In the genomic region with DNA sequence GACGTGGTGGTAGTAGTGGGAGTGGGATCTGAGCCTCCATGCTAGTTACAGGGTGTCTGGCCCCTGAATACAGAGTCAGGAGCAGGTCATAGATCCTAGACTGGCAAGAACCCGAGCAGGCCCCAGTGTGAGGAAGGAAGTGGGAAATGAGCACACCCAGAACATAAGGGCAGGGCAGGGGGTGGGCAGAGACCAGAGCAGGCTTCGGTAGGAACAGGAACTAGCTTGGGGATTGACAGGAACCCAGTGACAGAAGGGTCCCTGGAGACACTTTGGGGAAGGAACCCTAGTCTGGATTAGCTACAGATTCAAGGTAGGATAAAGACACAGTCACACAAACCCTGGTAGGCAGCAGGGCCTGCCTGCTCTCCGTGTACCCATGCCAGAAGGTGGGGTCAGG, we compare ENCODE assay signal across 8 mouse cellular contexts. TPM values are rescaled to one million over a fixed set of nuclear protein-coding genes. Genes with fewer than 3 reads are reported as not detected.
A peak's percentile ranks its signal among the peaks of the same experiment; 100 is the strongest.
DNase-seq lines count a peak whose midpoint lies in the region; ATAC-seq and TF ChIP-seq lines count a peak whose summit lies in the region.

No protein-coding gene starts in this region.

- no peaks in the 10 kb centered on the region for H3K9me3 ChIP-seq in forebrain, embryonic 10.5 days
- H3K9me3 ChIP-seq in hindbrain, embryonic 14.5 days (ENCODE audit: control insufficient read depth, low read length), result no peaks in the 10 kb centered on the region
- no peaks in the 10 kb centered on the region for H3K9me3 ChIP-seq in midbrain, postnatal 0 days (ENCODE audit: low read length)

- peak in 1 of 2 experiments; percentile 21 for DNase-seq in left cerebral cortex, adult 2 months (ENCODE audit: extremely low spot score in 1 of 2, low spot score in 2 of 2)
- DNase-seq in left cerebral cortex, postnatal 25 days (ENCODE audit: low spot score in 2 of 2), result no peak
- DNase-seq in forebrain, embryonic 10.5 days (ENCODE audit: extremely low spot score, low spot score), result peak; percentile 36
- no peak for DNase-seq in hindbrain, embryonic 14.5 days (ENCODE audit: low spot score)
- no peak for DNase-seq in liver, adult 2 months (ENCODE audit: extremely low read depth, low read depth, low spot score)
- peak; percentile 15 for DNase-seq in midbrain, postnatal 0 days (ENCODE audit: low spot score)
- no peak for DNase-seq in gastrocnemius, postnatal 4 days (ENCODE audit: low spot score in 2 of 2)
- no peak for DNase-seq in left cerebral cortex, postnatal 14 days (ENCODE audit: low spot score in 2 of 2)

- H3K27me3 ChIP-seq in forebrain, embryonic 10.5 days (ENCODE audit: poor library complexity, severe bottlenecking), result no peaks in the 10 kb centered on the region
- no peaks in the 10 kb centered on the region for H3K27me3 ChIP-seq in hindbrain, embryonic 14.5 days (ENCODE audit: control insufficient read depth, insufficient read depth, low read length)
- no peaks in the 10 kb centered on the region for H3K27me3 ChIP-seq in liver, adult 2 months (ENCODE audit: control insufficient read depth, insufficient read depth, low read length)
- no peaks in the 10 kb centered on the region for H3K27me3 ChIP-seq in midbrain, postnatal 0 days (ENCODE audit: insufficient read depth, low read length)

- whole genome bisulfite sequencing in forebrain, embryonic 10.5 days, result 21% methylated on average over 4 of the region's 4 CpGs
- 1% methylated on average over 4 of the region's 4 CpGs for WGBS in hindbrain, embryonic 14.5 days
- 50% methylated on average over 4 of the region's 4 CpGs for WGBS in liver, adult 2 months
- 3% methylated on average over 4 of the region's 4 CpGs for WGBS in midbrain, postnatal 0 days

- H3K36me3 ChIP-seq in forebrain, embryonic 10.5 days (replicated peaks), result no peaks in the 10 kb centered on the region
- H3K36me3 ChIP-seq in hindbrain, embryonic 14.5 days (replicated peaks; ENCODE audit: control insufficient read depth, insufficient read depth), result no peaks in the 10 kb centered on the region
- no peaks in the 10 kb centered on the region for H3K36me3 ChIP-seq in liver, adult 2 months (ENCODE audit: control insufficient read depth, insufficient read depth, low read length)
- H3K36me3 ChIP-seq in midbrain, postnatal 0 days (ENCODE audit: insufficient read depth, low read length), result no peaks in the 10 kb centered on the region

- H3K9ac ChIP-seq in hindbrain, embryonic 14.5 days, result peak overlapping the region; percentile 62
- peak overlapping the region; percentile 61; the same call in 1 of the 2 replicates for H3K9ac ChIP-seq in liver, adult 2 months (ENCODE audit: low read depth, low read length)
- peak overlapping the region; percentile 59 for H3K9ac ChIP-seq in midbrain, postnatal 0 days (replicated peaks; ENCODE audit: low read length, poor library complexity, severe bottlenecking)

- peak overlapping the region; percentile 68 for H3K4me2 ChIP-seq in hindbrain, embryonic 14.5 days (replicated peaks)
- H3K4me2 ChIP-seq in midbrain, postnatal 0 days (ENCODE audit: low read depth, low read length, poor library complexity, severe bottlenecking), result peak overlapping the region; percentile 78

- H3K79me2 ChIP-seq in liver, adult 2 months (ENCODE audit: control insufficient read depth, insufficient read depth, low read length), result no peaks in the 10 kb centered on the region

- TF ChIP-seq POLR2A in liver, adult 2 months (IDR thresholded peaks at IDR 0.05; ENCODE audit: extremely low read depth, insufficient read depth, low read length), result no peak

- no peak for TF ChIP-seq CTCF in left cerebral cortex, adult 2 months (IDR thresholded peaks at IDR 0.05)
- no peak for TF ChIP-seq CTCF in liver, adult 2 months (IDR thresholded peaks at IDR 0.05; ENCODE audit: low read depth, low read length)
- TF ChIP-seq CTCF in midbrain, postnatal 0 days (IDR thresholded peaks at IDR 0.05), result no peak

- no peak for ATAC-seq in hindbrain, embryonic 14.5 days (ENCODE audit: low FRiP score)
- ATAC-seq in midbrain, postnatal 0 days (ENCODE audit: low FRiP score), result no peak

- H3K4me1 ChIP-seq in forebrain, embryonic 10.5 days, result peaks cover 71% of the 10 kb centered on the region
- peaks cover 18% of the 10 kb centered on the region for H3K4me1 ChIP-seq in hindbrain, embryonic 14.5 days (replicated peaks; ENCODE audit: control insufficient read depth, insufficient read depth, low read length)
- peaks cover 10% of the 10 kb centered on the region; the same call in 1 of the 2 replicates for H3K4me1 ChIP-seq in liver, adult 2 months (ENCODE audit: control insufficient read depth, insufficient read depth, low read length)
- peaks cover 10% of the 10 kb centered on the region; the same call in 1 of the 2 replicates for H3K4me1 ChIP-seq in midbrain, postnatal 0 days (ENCODE audit: insufficient read depth, low read length)

- H3K27ac ChIP-seq in left cerebral cortex, adult 2 months, result peak overlapping the region; percentile 72
- H3K27ac ChIP-seq in forebrain, embryonic 10.5 days, result peak overlapping the region; percentile 93
- H3K27ac ChIP-seq in hindbrain, embryonic 14.5 days, result peak overlapping the region; percentile 89
- H3K27ac ChIP-seq in liver, adult 2 months (replicated peaks; ENCODE audit: insufficient read depth, low read depth, low read length), result peak overlapping the region; percentile 46
- peak overlapping the region; percentile 81 for H3K27ac ChIP-seq in midbrain, postnatal 0 days (ENCODE audit: low read depth, low read length)

- intact Hi-C loops in left cerebral cortex, adult 2 months (cut with DNase I), result loop anchor here (5.0 to 10.0 kb wide), 4 partner anchors 363 to 520 kb away; a partner anchor contains a TSS
- intact Hi-C loops in left cerebral cortex, postnatal 25 days (cut with DNase I), result loop anchor here (5.0 kb wide), 3 partner anchors 73 to 378 kb away; no protein-coding TSS in a partner anchor
- intact Hi-C loops in left cerebral cortex, postnatal 14 days (cut with DNase I), result loop anchor here (5.0 kb wide), 3 partner anchors 68 to 383 kb away; a partner anchor contains a TSS

- H3K4me3 ChIP-seq in left cerebral cortex, adult 2 months, result peak overlapping the region; percentile 82
- peak overlapping the region; percentile 64 for H3K4me3 ChIP-seq in forebrain, embryonic 10.5 days
- H3K4me3 ChIP-seq in hindbrain, embryonic 14.5 days (replicated peaks; ENCODE audit: low read length), result peak overlapping the region; percentile 44
- H3K4me3 ChIP-seq in liver, adult 2 months (ENCODE audit: insufficient read depth, low read depth, low read length), result 0 out of 2 replicates have a peak overlapping the region, but pooled peaks have one; percentile 1
- H3K4me3 ChIP-seq in midbrain, postnatal 0 days (ENCODE audit: low read depth, low read length), result peak overlapping the region; percentile 58

RNA-seq across cellular contexts. Expression of a gene that starts 1.3 kb away (rescaled TPM):
- 10 to 100 TPM; 39.0 to 39.7 TPM for total RNA-seq in left cerebral cortex, adult 2 months (2021)
- total RNA-seq in left cerebral cortex, postnatal 25 days (2021), result 10 to 100 TPM; 31.7 to 32.4 TPM
- polyA plus RNA-seq in forebrain, embryonic 10.5 days (2016; fragmentation: Nextera tagmentation; extraction: Ambion mirVana), result 19.8 and 20.3 TPM in 2 replicates
- polyA plus RNA-seq in hindbrain, embryonic 14.5 days (2014; fragmentation: Nextera tagmentation; extraction: Ambion mirVana), result 22.6 and 22.9 TPM in 2 replicates
- total RNA-seq in liver, adult 2 months (2014; rRNA removed), result 4.0 and 4.2 TPM in 2 replicates
- polyA plus RNA-seq in liver, adult 2 months (2012; rRNA removed), result 6.2 and 7.7 TPM in 2 replicates
- 31.1 and 48.7 TPM in 2 replicates for total RNA-seq in midbrain, postnatal 0 days (2014; rRNA removed)
- polyA plus RNA-seq in midbrain, postnatal 0 days (2015; fragmentation: Nextera tagmentation; extraction: Ambion mirVana), result 30.3 and 32.3 TPM in 2 replicates
- total RNA-seq in gastrocnemius, postnatal 4 days (2021), result 10 to 100 TPM; 20.6 to 25.1 TPM
- total RNA-seq in left cerebral cortex, postnatal 14 days (2021), result 10 to 100 TPM; 29.2 to 37.3 TPM

RNA-seq across cellular contexts. Expression of a gene that starts 13.2 kb away (rescaled TPM):
- total RNA-seq in left cerebral cortex, adult 2 months (2021), result 100 to 1,000 TPM in 1 of 2 experiments, 10 to 100 TPM in 1; 97.4 to 104 TPM
- total RNA-seq in left cerebral cortex, postnatal 25 days (2021), result 100 to 1,000 TPM; 101 to 114 TPM
- 496 and 515 TPM in 2 replicates for polyA plus RNA-seq in forebrain, embryonic 10.5 days (2016; fragmentation: Nextera tagmentation; extraction: Ambion mirVana)
- polyA plus RNA-seq in hindbrain, embryonic 14.5 days (2014; fragmentation: Nextera tagmentation; extraction: Ambion mirVana), result 215 and 231 TPM in 2 replicates
- total RNA-seq in liver, adult 2 months (2014; rRNA removed), result 92.2 and 108 TPM in 2 replicates
- 88.7 and 106 TPM in 2 replicates for polyA plus RNA-seq in liver, adult 2 months (2012; rRNA removed)
- total RNA-seq in midbrain, postnatal 0 days (2014; rRNA removed), result 89.6 and 102 TPM in 2 replicates
- 230 and 241 TPM in 2 replicates for polyA plus RNA-seq in midbrain, postnatal 0 days (2015; fragmentation: Nextera tagmentation; extraction: Ambion mirVana)
- total RNA-seq in gastrocnemius, postnatal 4 days (2021), result 100 to 1,000 TPM in 1 of 2 experiments, 10 to 100 TPM in 1; 94.7 to 103 TPM
- 100 to 1,000 TPM; 107 to 108 TPM for total RNA-seq in left cerebral cortex, postnatal 14 days (2021)

RNA-seq across cellular contexts. Expression of a gene that starts 14.1 kb away (rescaled TPM):
- 10 to 100 TPM; 68.1 to 70.9 TPM for total RNA-seq in left cerebral cortex, adult 2 months (2021)
- total RNA-seq in left cerebral cortex, postnatal 25 days (2021), result 10 to 100 TPM; 56.7 to 60.5 TPM
- polyA plus RNA-seq in forebrain, embryonic 10.5 days (2016; fragmentation: Nextera tagmentation; extraction: Ambion mirVana), result 10.7 and 11.6 TPM in 2 replicates
- polyA plus RNA-seq in hindbrain, embryonic 14.5 days (2014; fragmentation: Nextera tagmentation; extraction: Ambion mirVana), result 18.9 and 19.5 TPM in 2 replicates
- total RNA-seq in liver, adult 2 months (2014; rRNA removed), result 3.7 and 5.8 TPM in 2 replicates
- 0.75 and 2.6 TPM in 2 replicates for polyA plus RNA-seq in liver, adult 2 months (2012; rRNA removed)
- 40.2 and 54.6 TPM in 2 replicates for total RNA-seq in midbrain, postnatal 0 days (2014; rRNA removed)
- 6.3 and 7.9 TPM in 2 replicates for polyA plus RNA-seq in midbrain, postnatal 0 days (2015; fragmentation: Nextera tagmentation; extraction: Ambion mirVana)
- total RNA-seq in gastrocnemius, postnatal 4 days (2021), result 1 to 10 TPM; 5.9 to 7.2 TPM
- 10 to 100 TPM; 55.7 to 60.5 TPM for total RNA-seq in left cerebral cortex, postnatal 14 days (2021)

RNA-seq across cellular contexts. Expression of a gene that starts 19.1 kb away (rescaled TPM):
- 10 to 100 TPM; 30.9 to 31.1 TPM for total RNA-seq in left cerebral cortex, adult 2 months (2021)
- total RNA-seq in left cerebral cortex, postnatal 25 days (2021), result 10 to 100 TPM; 26.2 to 30.7 TPM
- polyA plus RNA-seq in forebrain, embryonic 10.5 days (2016; fragmentation: Nextera tagmentation; extraction: Ambion mirVana), result 22.2 and 24.4 TPM in 2 replicates
- 24.2 and 27.1 TPM in 2 replicates for polyA plus RNA-seq in hindbrain, embryonic 14.5 days (2014; fragmentation: Nextera tagmentation; extraction: Ambion mirVana)
- total RNA-seq in liver, adult 2 months (2014; rRNA removed), result 6.9 and 7.2 TPM in 2 replicates
- polyA plus RNA-seq in liver, adult 2 months (2012; rRNA removed), result 11.0 and 14.0 TPM in 2 replicates
- 30.5 and 33.4 TPM in 2 replicates for total RNA-seq in midbrain, postnatal 0 days (2014; rRNA removed)
- polyA plus RNA-seq in midbrain, postnatal 0 days (2015; fragmentation: Nextera tagmentation; extraction: Ambion mirVana), result 24.4 and 26.1 TPM in 2 replicates
- 10 to 100 TPM; 10.7 to 10.8 TPM for total RNA-seq in gastrocnemius, postnatal 4 days (2021)
- 10 to 100 TPM; 31.4 to 32.3 TPM for total RNA-seq in left cerebral cortex, postnatal 14 days (2021)

RNA-seq across cellular contexts. Expression of a gene that starts 34.4 kb away (rescaled TPM):
- total RNA-seq in left cerebral cortex, adult 2 months (2021), result 10 to 100 TPM; 15.1 to 17.4 TPM
- total RNA-seq in left cerebral cortex, postnatal 25 days (2021), result 10 to 100 TPM in 1 of 2 experiments, 1 to 10 TPM in 1; 9.1 to 12.1 TPM
- 23.1 and 27.3 TPM in 2 replicates for polyA plus RNA-seq in forebrain, embryonic 10.5 days (2016; fragmentation: Nextera tagmentation; extraction: Ambion mirVana)
- 15.6 and 20.1 TPM in 2 replicates for polyA plus RNA-seq in hindbrain, embryonic 14.5 days (2014; fragmentation: Nextera tagmentation; extraction: Ambion mirVana)
- 1.2 and 2.1 TPM in 2 replicates for total RNA-seq in liver, adult 2 months (2014; rRNA removed)
- polyA plus RNA-seq in liver, adult 2 months (2012; rRNA removed), result 2.2 and 2.9 TPM in 2 replicates
- total RNA-seq in midbrain, postnatal 0 days (2014; rRNA removed), result 15.0 and 18.2 TPM in 2 replicates
- 14.2 and 14.3 TPM in 2 replicates for polyA plus RNA-seq in midbrain, postnatal 0 days (2015; fragmentation: Nextera tagmentation; extraction: Ambion mirVana)
- 1 to 10 TPM; 5.5 to 8.7 TPM for total RNA-seq in gastrocnemius, postnatal 4 days (2021)
- total RNA-seq in left cerebral cortex, postnatal 14 days (2021), result 10 to 100 TPM in 1 of 2 experiments, 1 to 10 TPM in 1; 10.0 to 11.3 TPM

Comparison
In these comparisons a context has a peak if more than half of its experiments do, and no peak if none do; other contexts are left out.
1. DNase-seq: peak in forebrain, embryonic 10.5 days (single experiment) and midbrain, postnatal 0 days (single experiment); none in left cerebral cortex, postnatal 25 days (0 of 2), hindbrain, embryonic 14.5 days (single experiment), liver, adult 2 months (single experiment), gastrocnemius, postnatal 4 days (0 of 2) and left cerebral cortex, postnatal 14 days (0 of 2).
2. H3K4me3 ChIP-seq: peak in every context shown above with its lines; median percentile 82 in left cerebral cortex, adult 2 months; 64 in forebrain, embryonic 10.5 days; 58 in midbrain, postnatal 0 days; 44 in hindbrain, embryonic 14.5 days; 1 in liver, adult 2 months.
3. Peak in every context shown above with its lines, with median percentiles within 50 percentile points of each other: H3K27ac ChIP-seq and H3K9ac ChIP-seq.